Mouse (Mus musculus): ENCODE data around the gene Trip12. TPM values are rescaled to one million over a fixed set of nuclear protein-coding genes. Genes with fewer than 3 reads are reported as not detected.

Trip12 gene
- polyA plus RNA-seq, 1 experiment from 2014 or later = 82.7 TPM

GRCm38 (mm10) chr1:84881248-84882065 lies 41.1 kb upstream of the Trip12 start:
- Histone ChIP-seq H3K4me1 (ENCODE audit: control insufficient read depth, insufficient read depth, low read length) (no peaks in the 10 kb centered on the region), H3K36me3 (replicated peaks; ENCODE audit: control insufficient read depth, insufficient read depth, low read depth, low read length) (no peaks in the 10 kb centered on the region), H3K9me3 (replicated peaks; ENCODE audit: control insufficient read depth, low read length) (no peaks in the 10 kb centered on the region), H3K27me3 (ENCODE audit: control insufficient read depth, insufficient read depth, low read length) (no peaks in the 10 kb centered on the region), H3K4me3 (ENCODE audit: low read depth, low read length) (no peak overlapping the region), H3K27ac (replicated peaks; ENCODE audit: low read depth, low read length) (no peak overlapping the region), H3K4me2 (ENCODE audit: low read depth, low read length) (no peak overlapping the region), H3K9ac (replicated peaks; ENCODE audit: low read length) (no peak overlapping the region)
- WGBS = 68% methylated on average over 11 of the region's 11 CpGs
- no peak for ATAC-seq (replicated peaks; ENCODE audit: insufficient number of reproducible peaks, low FRiP score, low TSS enrichment, low read depth)
- DNase-seq (ENCODE audit: low spot score) = no peak

GRCm38 (mm10) chr1:84879571-84880120 lies 39.3 kb upstream of the Trip12 start:
- H3K27me3 ChIP-seq (ENCODE audit: control insufficient read depth, insufficient read depth, low read length) = no peaks in the 10 kb centered on the region
- no peak overlapping the region for H3K27ac ChIP-seq (replicated peaks; ENCODE audit: low read depth, low read length)
- H3K9ac ChIP-seq (replicated peaks; ENCODE audit: low read length) = no peak overlapping the region
- 90% methylated on average over 8 of the region's 8 CpGs for WGBS
- H3K4me1 ChIP-seq (ENCODE audit: control insufficient read depth, insufficient read depth, low read length) = no peaks in the 10 kb centered on the region
- no peaks in the 10 kb centered on the region for H3K9me3 ChIP-seq (replicated peaks; ENCODE audit: control insufficient read depth, low read length)
- H3K36me3 ChIP-seq (replicated peaks; ENCODE audit: control insufficient read depth, insufficient read depth, low read depth, low read length) = no peaks in the 10 kb centered on the region
- H3K4me2 ChIP-seq (ENCODE audit: low read depth, low read length) = no peak overlapping the region
- no peak overlapping the region for H3K4me3 ChIP-seq (ENCODE audit: low read depth, low read length)
- DNase-seq (ENCODE audit: low spot score) = no peak
- ATAC-seq (replicated peaks; ENCODE audit: insufficient number of reproducible peaks, low FRiP score, low TSS enrichment, low read depth) = no peak

GRCm38 (mm10) chr1:84877590-84877989 lies 37.3 kb upstream of the Trip12 start:
- Histone ChIP-seq H3K9ac (replicated peaks; ENCODE audit: low read length) (no peak overlapping the region), H3K4me3 (ENCODE audit: low read depth, low read length) (no peak overlapping the region), H3K4me1 (ENCODE audit: control insufficient read depth, insufficient read depth, low read length) (no peaks in the 10 kb centered on the region), H3K36me3 (replicated peaks; ENCODE audit: control insufficient read depth, insufficient read depth, low read depth, low read length) (no peaks in the 10 kb centered on the region), H3K4me2 (ENCODE audit: low read depth, low read length) (no peak overlapping the region), H3K27ac (replicated peaks; ENCODE audit: low read depth, low read length) (no peak overlapping the region), H3K27me3 (ENCODE audit: control insufficient read depth, insufficient read depth, low read length) (no peaks in the 10 kb centered on the region), H3K9me3 (replicated peaks; ENCODE audit: control insufficient read depth, low read length) (no peaks in the 10 kb centered on the region)
- ATAC-seq (replicated peaks; ENCODE audit: insufficient number of reproducible peaks, low FRiP score, low TSS enrichment, low read depth) (no peak), DNase-seq (ENCODE audit: low spot score) (no peak)
- WGBS = 77% methylated on average over 2 of the region's 2 CpGs

GRCm38 (mm10) chr1:84872939-84873338 lies 32.6 kb upstream of the Trip12 start:
- no peak for ATAC-seq (replicated peaks; ENCODE audit: insufficient number of reproducible peaks, low FRiP score, low TSS enrichment, low read depth)
- no peak overlapping the region for H3K4me3 ChIP-seq (ENCODE audit: low read depth, low read length)
- no peaks in the 10 kb centered on the region for H3K27me3 ChIP-seq (ENCODE audit: control insufficient read depth, insufficient read depth, low read length)
- 51% methylated on average over 4 of the region's 4 CpGs for WGBS
- no peaks in the 10 kb centered on the region for H3K4me1 ChIP-seq (ENCODE audit: control insufficient read depth, insufficient read depth, low read length)
- no peaks in the 10 kb centered on the region for H3K9me3 ChIP-seq (replicated peaks; ENCODE audit: control insufficient read depth, low read length)
- no peak for DNase-seq (ENCODE audit: low spot score)
- H3K36me3 ChIP-seq (replicated peaks; ENCODE audit: control insufficient read depth, insufficient read depth, low read depth, low read length) = no peaks in the 10 kb centered on the region
- H3K27ac ChIP-seq (replicated peaks; ENCODE audit: low read depth, low read length) = no peak overlapping the region
- H3K4me2 ChIP-seq (ENCODE audit: low read depth, low read length) = no peak overlapping the region
- H3K9ac ChIP-seq (replicated peaks; ENCODE audit: low read length) = no peak overlapping the region

- no peak overlapping the region for H3K27ac ChIP-seq (replicated peaks; ENCODE audit: low read depth, low read length)
- no peak for ATAC-seq (replicated peaks; ENCODE audit: insufficient number of reproducible peaks, low FRiP score, low TSS enrichment, low read depth)
- H3K9ac ChIP-seq (replicated peaks; ENCODE audit: low read length) = no peak overlapping the region
These were observed 31.8 kb upstream of the Trip12 start for GRCm38 (mm10) chr1:84872105-84872504.

GRCm38 (mm10) chr1:84871131-84871530 lies 30.8 kb upstream of the Trip12 start:
- no peaks in the 10 kb centered on the region for H3K9me3 ChIP-seq (replicated peaks; ENCODE audit: control insufficient read depth, low read length)
- H3K27me3 ChIP-seq (ENCODE audit: control insufficient read depth, insufficient read depth, low read length) = no peaks in the 10 kb centered on the region
- 45% methylated on average over 6 of the region's 6 CpGs for WGBS
- H3K27ac ChIP-seq (replicated peaks; ENCODE audit: low read depth, low read length) = no peak overlapping the region
- no peak overlapping the region for H3K4me3 ChIP-seq (ENCODE audit: low read depth, low read length)
- no peak for ATAC-seq (replicated peaks; ENCODE audit: insufficient number of reproducible peaks, low FRiP score, low TSS enrichment, low read depth)
- H3K9ac ChIP-seq (replicated peaks; ENCODE audit: low read length) = no peak overlapping the region
- H3K4me1 ChIP-seq (ENCODE audit: control insufficient read depth, insufficient read depth, low read length) = no peaks in the 10 kb centered on the region
- no peak for DNase-seq (ENCODE audit: low spot score)
- no peaks in the 10 kb centered on the region for H3K36me3 ChIP-seq (replicated peaks; ENCODE audit: control insufficient read depth, insufficient read depth, low read depth, low read length)
- no peak overlapping the region for H3K4me2 ChIP-seq (ENCODE audit: low read depth, low read length)

More at GRCm38 (mm10) chr1:84872105-84872504, 31.8 kb upstream of the Trip12 start:
- no peak for DNase-seq (ENCODE audit: low spot score)
- no peaks in the 10 kb centered on the region for H3K36me3 ChIP-seq (replicated peaks; ENCODE audit: control insufficient read depth, insufficient read depth, low read depth, low read length)
- no peaks in the 10 kb centered on the region for H3K4me1 ChIP-seq (ENCODE audit: control insufficient read depth, insufficient read depth, low read length)
- no peak overlapping the region for H3K4me3 ChIP-seq (ENCODE audit: low read depth, low read length)
- 7% methylated on average over 3 of the region's 3 CpGs for WGBS
- H3K27me3 ChIP-seq (ENCODE audit: control insufficient read depth, insufficient read depth, low read length) = no peaks in the 10 kb centered on the region
- no peak overlapping the region for H3K4me2 ChIP-seq (ENCODE audit: low read depth, low read length)
- H3K9me3 ChIP-seq (replicated peaks; ENCODE audit: control insufficient read depth, low read length) = no peaks in the 10 kb centered on the region

GRCm38 (mm10) chr1:84869498-84869897 lies 29.2 kb upstream of the Trip12 start:
- Histone ChIP-seq H3K9ac (replicated peaks; ENCODE audit: low read length) (no peak overlapping the region), H3K4me2 (ENCODE audit: low read depth, low read length) (no peak overlapping the region), H3K27ac (replicated peaks; ENCODE audit: low read depth, low read length) (no peak overlapping the region), H3K9me3 (replicated peaks; ENCODE audit: control insufficient read depth, low read length) (no peaks in the 10 kb centered on the region), H3K36me3 (replicated peaks; ENCODE audit: control insufficient read depth, insufficient read depth, low read depth, low read length) (no peaks in the 10 kb centered on the region), H3K4me1 (ENCODE audit: control insufficient read depth, insufficient read depth, low read length) (peaks cover 2% of the 10 kb centered on the region; the same call in 1 of the 2 replicates), H3K27me3 (ENCODE audit: control insufficient read depth, insufficient read depth, low read length) (no peaks in the 10 kb centered on the region), H3K4me3 (ENCODE audit: low read depth, low read length) (no peak overlapping the region)
- ATAC-seq (replicated peaks; ENCODE audit: insufficient number of reproducible peaks, low FRiP score, low TSS enrichment, low read depth) = no peak
- no peak for DNase-seq (ENCODE audit: low spot score)
- 52% methylated on average over 7 of the region's 7 CpGs for WGBS

- WGBS = 59% methylated on average over 4 of the region's 4 CpGs
- Histone ChIP-seq H3K27me3 (ENCODE audit: control insufficient read depth, insufficient read depth, low read length) (no peaks in the 10 kb centered on the region), H3K4me3 (ENCODE audit: low read depth, low read length) (no peak overlapping the region)
These were observed 28.5 kb upstream of the Trip12 start for GRCm38 (mm10) chr1:84868841-84869240.

More at GRCm38 (mm10) chr1:84868841-84869240, 28.5 kb upstream of the Trip12 start:
- H3K36me3 ChIP-seq (replicated peaks; ENCODE audit: control insufficient read depth, insufficient read depth, low read depth, low read length) = no peaks in the 10 kb centered on the region
- no peak overlapping the region for H3K4me2 ChIP-seq (ENCODE audit: low read depth, low read length)
- H3K9ac ChIP-seq (replicated peaks; ENCODE audit: low read length) = no peak overlapping the region
- H3K9me3 ChIP-seq (replicated peaks; ENCODE audit: control insufficient read depth, low read length) = no peaks in the 10 kb centered on the region
- no peak overlapping the region for H3K27ac ChIP-seq (replicated peaks; ENCODE audit: low read depth, low read length)
- ATAC-seq (replicated peaks; ENCODE audit: insufficient number of reproducible peaks, low FRiP score, low TSS enrichment, low read depth) (no peak), DNase-seq (ENCODE audit: low spot score) (no peak)
- peaks cover 2% of the 10 kb centered on the region; the same call in 1 of the 2 replicates for H3K4me1 ChIP-seq (ENCODE audit: control insufficient read depth, insufficient read depth, low read length)
